Mouse (Mus musculus): ENCODE measurements around the gene AW011738.

The AW011738 gene

DNA sequence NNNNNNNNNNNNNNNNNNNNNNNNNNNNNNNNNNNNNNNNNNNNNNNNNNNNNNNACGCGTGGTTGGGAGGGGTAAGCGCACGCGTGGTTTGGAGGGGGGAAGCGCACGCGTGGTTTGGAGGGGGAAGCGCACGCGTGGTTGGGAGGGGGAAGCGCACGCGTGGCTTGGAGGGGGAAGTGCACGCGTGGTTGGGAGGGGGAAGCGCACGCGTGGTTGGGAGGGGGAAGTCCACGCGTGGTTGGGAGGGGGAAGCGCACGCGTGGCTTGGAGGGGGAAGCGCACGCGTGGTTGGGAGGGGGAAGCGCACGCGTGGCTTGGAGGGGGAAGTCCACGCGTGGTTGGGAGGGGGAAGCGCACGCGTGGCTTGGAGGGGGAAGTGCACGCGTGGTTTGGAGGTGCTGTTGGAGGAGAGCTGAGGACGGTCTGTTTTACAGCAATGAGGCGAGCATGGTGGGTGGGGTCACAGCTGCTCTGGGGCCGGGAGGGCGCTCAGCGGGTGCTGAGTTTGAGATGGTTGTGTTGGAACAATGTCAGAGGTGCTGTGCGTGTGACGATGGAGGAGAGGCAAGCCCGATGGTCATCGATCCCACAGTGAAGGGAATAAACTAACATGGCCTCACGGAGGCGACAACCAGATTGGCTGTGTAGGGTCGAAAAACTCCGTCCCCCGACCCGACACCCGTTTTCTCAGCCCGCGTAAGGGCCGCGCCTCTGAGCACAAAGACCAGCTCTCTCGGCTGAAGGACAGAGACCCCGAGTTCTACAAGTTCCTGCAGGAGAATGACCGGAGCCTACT is 33.7 kb downstream of the AW011738 start:
- DNase-seq (ENCODE audit: low read depth, low spot score): no peak

DNA sequence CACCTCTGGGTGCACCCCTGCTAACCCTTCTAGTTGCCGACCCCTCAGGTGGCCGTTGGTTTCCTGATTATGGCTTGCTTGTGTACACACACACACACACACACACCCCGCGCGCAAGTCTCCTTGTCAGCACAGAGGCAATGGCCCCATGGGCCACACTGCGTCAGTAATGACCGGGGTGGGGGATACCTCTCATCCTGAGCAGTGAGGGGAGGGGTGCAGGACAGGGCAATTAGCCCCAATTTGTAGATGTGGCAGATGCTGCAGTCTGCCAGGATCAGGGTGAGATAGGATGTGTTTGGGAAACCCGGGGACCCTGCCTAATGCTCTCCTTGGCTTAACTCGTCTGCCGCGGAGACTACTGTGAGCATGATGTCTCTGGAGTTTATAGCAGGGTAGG is 46.5 kb downstream of the AW011738 start:
- no peak for DNase-seq (ENCODE audit: low read depth, low spot score)

DNA sequence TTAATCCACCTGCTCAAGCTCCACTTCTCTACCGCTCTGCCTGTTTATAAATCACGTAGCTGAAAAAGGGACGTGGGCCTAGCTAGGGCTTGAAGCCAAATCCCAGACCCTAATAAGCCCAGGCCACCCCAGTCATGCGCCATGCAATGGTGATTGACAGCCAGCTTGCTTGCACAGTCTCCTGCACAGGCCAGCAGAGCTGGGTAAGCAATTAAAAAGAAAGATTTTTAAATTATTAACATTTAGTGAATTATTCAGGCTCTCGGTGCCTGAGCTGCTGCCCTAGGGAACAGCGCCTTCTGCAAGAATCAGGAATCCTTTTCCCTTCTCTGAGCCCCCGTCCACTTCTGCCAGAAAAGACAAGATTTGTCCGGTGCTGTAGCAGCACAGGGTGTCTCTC is 48.0 kb downstream of the AW011738 start:
- no peak for DNase-seq (ENCODE audit: low read depth, low spot score)

DNA sequence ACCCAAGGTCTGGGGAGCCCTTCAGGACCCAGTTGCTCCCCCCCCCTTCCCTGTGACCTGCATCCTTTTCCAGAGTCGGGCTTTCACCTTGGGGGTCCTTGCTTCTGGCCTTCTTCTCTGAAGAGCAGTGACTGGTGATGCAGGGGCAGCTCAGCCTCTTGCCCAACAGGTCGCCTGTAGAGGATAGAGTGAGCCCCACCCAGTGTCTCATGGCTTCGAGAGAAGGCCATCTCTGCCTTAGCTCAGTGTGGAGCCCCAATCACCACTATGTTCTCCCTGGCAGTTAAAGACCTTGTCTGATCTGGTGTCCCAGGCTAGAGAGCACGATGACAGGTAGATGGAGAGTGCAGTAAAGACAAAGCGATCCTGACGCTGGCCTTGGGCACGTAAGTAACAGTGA is 49.0 kb downstream of the AW011738 start:
- no peak for DNase-seq (ENCODE audit: low read depth, low spot score)

DNA sequence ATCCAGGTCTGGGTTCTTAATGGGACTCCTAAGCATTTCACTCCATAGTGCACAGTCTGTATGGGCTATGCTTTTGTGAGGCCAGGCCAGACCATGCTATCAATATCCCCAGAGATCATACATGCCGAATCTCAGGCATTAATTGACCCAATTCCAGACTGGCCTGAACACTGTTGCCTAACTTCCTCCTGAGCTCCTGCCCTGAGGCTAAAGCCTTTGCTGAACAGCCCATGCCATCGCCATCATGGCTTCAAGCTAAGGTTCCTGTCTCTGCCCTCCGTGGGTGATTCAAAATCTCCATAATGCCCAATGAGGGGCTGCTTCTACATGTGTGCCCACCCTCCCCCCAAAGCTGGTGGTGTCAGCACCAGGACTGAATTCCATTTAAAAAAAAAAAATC is 49.5 kb downstream of the AW011738 start:
- no peak for DNase-seq (ENCODE audit: low read depth, low spot score)

DNA sequence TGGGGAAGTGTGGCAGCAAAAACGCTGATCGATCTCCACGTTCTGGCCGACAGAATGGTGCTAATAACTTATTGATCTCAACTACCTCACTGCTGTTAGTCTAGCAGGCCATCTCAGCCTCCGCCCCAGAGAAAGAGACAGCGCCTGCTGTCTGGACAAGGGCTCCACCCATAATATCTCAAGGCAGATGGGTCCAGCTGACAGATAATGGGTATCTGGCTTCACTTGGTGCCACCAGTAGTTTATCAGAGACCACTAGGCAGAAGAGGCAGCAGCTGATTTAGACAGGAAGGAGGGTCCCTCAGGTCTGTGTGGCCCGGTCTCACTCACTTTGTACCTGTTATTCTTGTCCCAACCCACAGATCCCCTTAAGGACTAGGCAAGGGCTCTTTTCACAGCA is 49.9 kb downstream of the AW011738 start:
- DNase-seq (ENCODE audit: low read depth, low spot score): no peak

DNA sequence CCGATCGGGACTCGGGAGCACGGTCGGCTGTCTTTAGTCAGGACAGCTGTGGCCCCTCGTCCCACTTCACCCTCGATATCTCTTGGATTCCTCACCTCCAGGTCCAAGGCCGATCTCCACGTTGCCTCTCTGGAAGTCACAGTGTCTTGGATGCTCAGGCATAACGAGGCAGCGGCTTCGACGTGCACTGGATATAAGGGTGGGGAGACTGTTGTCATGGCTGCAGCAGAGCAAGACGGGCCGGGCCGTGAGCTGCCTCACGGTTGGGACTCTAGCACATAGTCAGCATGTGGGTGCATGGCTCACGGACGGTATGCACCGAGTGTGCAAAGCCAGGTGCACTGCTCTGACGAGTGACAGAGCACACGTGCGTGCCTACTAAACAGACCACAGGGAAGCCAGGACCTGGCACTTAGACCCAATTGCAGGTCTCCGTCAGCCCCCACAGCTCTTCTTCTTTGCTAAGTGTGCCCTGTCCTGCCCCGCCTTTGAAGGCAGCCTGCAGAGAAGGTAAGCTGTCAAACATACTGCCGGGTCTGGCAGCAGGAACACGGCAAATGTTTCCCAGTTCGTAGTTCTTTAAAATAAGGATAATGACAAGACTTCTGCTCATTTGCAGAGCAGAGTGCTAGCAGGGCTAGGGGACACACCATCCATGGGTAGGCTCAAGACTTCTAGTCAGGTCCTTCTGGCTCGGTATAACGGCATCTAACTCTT is 51.4 kb downstream of the AW011738 start:
- DNase-seq (ENCODE audit: low read depth, low spot score): no peak

Measured in mesoderm, embryonic 11.5 days (tissue).